Mouse (Mus musculus): Measurements from ENCODE around the gene Gosr1.

- TF ChIP-seq CTCF (IDR thresholded peaks at IDR 0.05; ENCODE audit: low read depth): no peak
- TF ChIP-seq EP300 (optimal IDR thresholded peaks at IDR 0.05): no peak
Measured at GRCm38 (mm10) chr11:76803266-76803665, 39.9 kb upstream of the Gosr1 start.

Measured in stomach, postnatal 0 days (tissue).